Mouse (Mus musculus): ENCODE measurements around the gene Bysl.

DNA sequence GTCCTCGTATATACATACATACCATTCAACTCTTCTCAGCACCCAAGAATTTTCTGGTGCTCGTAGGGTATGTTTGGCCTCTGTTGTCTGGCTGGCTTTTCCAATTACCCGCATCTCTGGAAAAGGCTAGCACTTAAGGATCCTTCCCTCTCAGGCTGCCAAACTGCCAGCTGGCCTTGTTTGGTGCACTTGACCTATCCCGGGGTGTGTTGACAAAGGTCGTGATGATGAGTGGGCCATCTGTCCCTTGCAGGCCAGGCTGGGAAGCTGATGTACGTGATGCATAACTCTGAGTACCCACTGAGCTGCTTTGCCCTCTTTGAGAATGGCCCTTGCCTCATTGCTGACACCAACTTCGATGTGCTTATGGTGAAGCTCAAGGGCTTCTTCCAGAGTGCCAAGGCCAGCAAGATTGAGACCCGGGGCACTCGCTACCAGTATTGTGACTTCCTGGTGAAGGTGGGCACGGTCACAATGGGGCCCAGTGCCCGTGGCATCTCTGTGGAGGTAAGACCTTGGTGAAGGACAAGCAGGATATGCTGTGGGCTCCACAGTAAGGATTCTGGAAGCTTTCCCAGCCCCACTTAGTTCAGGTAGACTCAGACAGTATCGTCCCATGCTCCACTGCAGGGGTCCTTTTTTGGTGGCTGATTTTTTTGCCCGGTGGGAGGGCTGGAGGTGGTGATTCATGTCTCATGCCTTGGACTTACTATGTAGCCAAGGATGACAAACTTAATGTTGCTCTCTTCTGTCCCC lies 7.4 kb upstream of the Bysl start:
- no peak for TF ChIP-seq GATA1 (IDR thresholded peaks at IDR 0.05; ENCODE audit: low read length)
- TF ChIP-seq TAL1 (IDR thresholded peaks at IDR 0.05; ENCODE audit: low read length) = no peak
